Mouse (Mus musculus): ENCODE measurements around the gene Camk2n2.
A peak's percentile ranks its signal among the peaks of the same experiment; 100 is the strongest.
"Not testable (repeated sequence)": the region's sequence is repeated elsewhere in the genome, so short reads cannot be mapped to it uniquely, and the experiment has no call there.

Camk2n2 gene

DNA sequence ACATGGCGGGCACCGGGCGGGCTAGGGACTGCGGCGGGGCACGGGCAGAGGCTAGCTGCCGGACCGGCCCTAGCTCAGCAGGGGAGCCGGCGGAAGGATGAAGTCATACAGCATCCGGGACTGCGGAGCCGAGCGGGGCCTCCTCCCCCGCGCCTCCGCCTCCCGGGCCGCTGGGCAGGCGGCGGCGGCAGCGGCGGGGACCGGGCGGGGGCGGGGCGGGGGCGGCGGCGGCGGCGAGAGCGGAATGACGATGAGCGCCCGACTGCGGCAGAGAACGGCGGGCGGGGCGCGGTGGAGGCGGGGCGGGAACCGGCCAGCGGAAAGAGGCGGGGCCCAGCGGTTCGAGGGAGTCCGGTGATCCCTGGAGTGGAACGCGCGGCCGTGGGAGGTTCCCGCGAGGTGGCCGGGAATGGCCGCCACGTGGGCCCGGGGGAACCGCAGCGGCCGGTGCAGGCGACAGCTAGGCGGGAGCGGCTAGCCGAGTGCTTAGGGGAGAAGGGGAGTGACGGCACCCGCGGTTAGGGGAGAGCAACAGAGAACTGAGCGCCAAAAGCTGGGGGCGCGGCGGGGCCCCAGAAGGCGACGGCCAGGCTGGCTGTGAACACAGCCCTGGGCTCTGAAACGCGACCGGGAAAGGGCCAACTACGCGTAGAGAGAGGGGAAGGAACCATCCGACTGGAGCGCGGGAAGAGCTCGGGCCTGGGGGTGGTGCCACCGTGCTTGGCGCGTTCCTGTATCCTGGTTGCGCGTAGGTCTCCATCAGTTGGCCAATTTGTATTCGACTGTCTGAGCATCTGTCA, at the start of gene Camk2n2:
Gene Camk2n2 (minus strand): TSS at position 97 of the 800 bp plus-strand sequence.
- no peaks in the 10 kb centered on the region; the same call in 1 of the 2 replicates for H3K27me3 ChIP-seq (ENCODE audit: control insufficient read depth, insufficient read depth, low read length, poor library complexity, severe bottlenecking)
- peak; percentile 50 for DNase-seq (ENCODE audit: low read depth, low spot score)

DNA sequence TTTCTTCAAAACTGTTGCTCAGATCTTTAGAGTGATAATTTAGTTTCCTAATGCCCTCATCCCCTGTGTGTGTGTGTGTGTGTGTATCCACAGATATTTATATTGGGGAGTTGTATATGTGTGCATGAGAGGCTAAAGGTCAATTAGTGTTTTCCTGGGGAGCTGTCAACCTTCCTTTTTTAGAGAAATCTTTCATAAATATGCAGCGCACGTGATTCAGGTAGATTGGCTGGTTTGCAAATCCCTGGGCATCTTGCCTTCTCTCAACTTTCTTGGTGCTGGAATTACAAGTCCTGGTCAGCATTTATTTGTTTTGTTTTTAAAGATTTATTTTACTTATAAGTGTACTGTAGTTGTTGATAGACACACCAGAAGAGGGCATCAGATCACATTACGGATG, 49.2 kb upstream of the Camk2n2 start:
- H3K36me3 ChIP-seq (ENCODE audit: control insufficient read depth, insufficient read depth, low read length, poor library complexity, severe bottlenecking), result no peaks in the 10 kb centered on the region; the same call in 1 of the 2 replicates
- no peaks in the 10 kb centered on the region for H3K27me3 ChIP-seq (ENCODE audit: control insufficient read depth, insufficient read depth, low read length, poor library complexity, severe bottlenecking)
- no peak for DNase-seq (ENCODE audit: low read depth, low spot score)

More for the DNA sequence above, at the start of gene Camk2n2:
- H3K36me3 ChIP-seq (ENCODE audit: control insufficient read depth, insufficient read depth, low read length, poor library complexity, severe bottlenecking), result no peaks in the 10 kb centered on the region

DNA sequence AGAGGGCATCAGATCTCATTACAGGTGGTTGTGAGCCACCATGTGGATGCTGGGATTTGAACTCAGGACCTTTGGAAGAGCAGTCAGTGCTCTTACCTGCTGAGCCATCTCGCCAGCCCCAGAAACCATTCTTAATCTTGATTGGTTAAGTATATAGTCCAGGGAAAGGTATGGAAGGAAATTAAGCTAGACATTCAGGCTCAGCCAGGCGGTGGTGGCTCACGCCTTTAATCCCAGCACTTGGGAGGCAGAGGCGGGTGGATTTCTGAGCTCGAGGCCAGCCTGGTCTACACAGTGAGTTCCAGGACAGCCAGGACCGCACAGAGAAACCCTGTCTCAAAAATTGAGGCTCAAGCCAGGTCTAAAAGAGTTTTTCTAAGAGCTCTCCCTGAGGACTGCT, 46.9 kb upstream of the Camk2n2 start, which contains the start of gene Eif4g1:
Gene Eif4g1 (plus strand): TSS at position 301 of the 400 bp plus-strand sequence.
- not testable (repeated sequence) for H3K27me3 ChIP-seq (ENCODE audit: control insufficient read depth, insufficient read depth, low read length, poor library complexity, severe bottlenecking); DNase-seq (ENCODE audit: low read depth, low spot score); H3K36me3 ChIP-seq (ENCODE audit: control insufficient read depth, insufficient read depth, low read length, poor library complexity, severe bottlenecking)

DNA sequence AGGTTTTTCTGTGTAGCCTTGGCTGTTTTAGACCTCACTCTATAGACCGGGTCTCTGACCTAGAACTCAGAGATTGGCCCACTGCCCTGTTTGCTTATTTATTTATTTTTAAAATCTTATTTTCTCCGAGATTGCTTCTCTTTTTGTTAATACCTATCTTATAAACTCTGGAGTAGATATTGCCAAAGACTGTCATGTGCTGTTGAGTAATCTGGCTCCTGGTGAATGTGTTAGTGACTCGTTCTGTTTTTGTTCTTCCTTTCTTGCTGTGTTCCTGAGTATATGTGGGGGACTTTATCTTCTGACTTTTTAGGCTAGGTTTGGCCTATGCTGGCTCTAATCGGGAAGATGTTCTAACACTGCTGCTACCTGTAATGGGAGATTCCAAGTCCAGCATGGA, 36.6 kb upstream of the Camk2n2 start:
- no peak for DNase-seq (ENCODE audit: low read depth, low spot score)

DNA sequence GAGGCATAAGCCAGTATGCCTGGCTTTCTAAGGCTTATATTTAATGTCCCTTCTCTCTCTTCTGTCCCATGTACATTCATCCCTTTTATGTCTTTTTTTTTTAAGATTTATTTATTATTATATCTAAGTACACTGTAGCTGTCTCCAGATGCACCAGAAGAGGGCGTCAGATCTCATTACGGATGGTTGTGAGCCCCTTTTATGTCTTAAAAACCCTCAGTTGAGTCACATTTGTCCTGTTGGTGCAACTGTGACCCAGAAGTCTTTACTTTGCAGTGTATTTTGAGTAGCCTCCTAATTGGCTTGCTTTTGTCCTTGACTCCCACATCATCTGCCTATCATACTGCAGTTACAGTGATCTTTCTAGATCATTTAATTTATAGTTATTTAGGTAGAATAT, 32.2 kb upstream of the Camk2n2 start:
- Histone ChIP-seq H3K36me3 (ENCODE audit: control insufficient read depth, insufficient read depth, low read length, poor library complexity, severe bottlenecking) (peaks cover 8% of the 10 kb centered on the region; the same call in 1 of the 2 replicates), H3K27me3 (ENCODE audit: control insufficient read depth, insufficient read depth, low read length, poor library complexity, severe bottlenecking) (no peaks in the 10 kb centered on the region)
- DNase-seq (ENCODE audit: low read depth, low spot score), result no peak

More for the DNA sequence above, 36.6 kb upstream of the Camk2n2 start:
- Histone ChIP-seq H3K27me3 (ENCODE audit: control insufficient read depth, insufficient read depth, low read length, poor library complexity, severe bottlenecking) (no peaks in the 10 kb centered on the region), H3K36me3 (ENCODE audit: control insufficient read depth, insufficient read depth, low read length, poor library complexity, severe bottlenecking) (peaks cover 16% of the 10 kb centered on the region; the same call in 1 of the 2 replicates)

DNA sequence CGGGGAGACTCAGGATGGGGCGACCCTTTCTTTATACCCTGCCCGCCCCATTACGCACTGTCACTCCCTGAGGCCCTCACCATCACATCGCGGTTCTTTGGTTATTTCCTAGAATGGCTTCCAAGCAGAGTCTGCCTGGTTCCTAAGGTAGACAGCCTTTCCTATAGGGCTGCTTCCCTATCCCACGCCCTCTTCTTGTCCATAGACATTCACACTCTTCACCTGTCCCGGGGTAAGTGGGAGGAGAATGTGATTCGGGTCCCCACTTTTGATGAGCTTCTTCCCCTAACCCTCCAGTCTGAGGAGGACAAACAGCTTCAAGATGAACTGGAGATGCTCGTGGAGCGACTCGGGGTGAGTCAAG, 30.8 kb upstream of the Camk2n2 start:
- no peak for DNase-seq (ENCODE audit: low read depth, low spot score)
- no peaks in the 10 kb centered on the region for H3K27me3 ChIP-seq (ENCODE audit: control insufficient read depth, insufficient read depth, low read length, poor library complexity, severe bottlenecking)

DNA sequence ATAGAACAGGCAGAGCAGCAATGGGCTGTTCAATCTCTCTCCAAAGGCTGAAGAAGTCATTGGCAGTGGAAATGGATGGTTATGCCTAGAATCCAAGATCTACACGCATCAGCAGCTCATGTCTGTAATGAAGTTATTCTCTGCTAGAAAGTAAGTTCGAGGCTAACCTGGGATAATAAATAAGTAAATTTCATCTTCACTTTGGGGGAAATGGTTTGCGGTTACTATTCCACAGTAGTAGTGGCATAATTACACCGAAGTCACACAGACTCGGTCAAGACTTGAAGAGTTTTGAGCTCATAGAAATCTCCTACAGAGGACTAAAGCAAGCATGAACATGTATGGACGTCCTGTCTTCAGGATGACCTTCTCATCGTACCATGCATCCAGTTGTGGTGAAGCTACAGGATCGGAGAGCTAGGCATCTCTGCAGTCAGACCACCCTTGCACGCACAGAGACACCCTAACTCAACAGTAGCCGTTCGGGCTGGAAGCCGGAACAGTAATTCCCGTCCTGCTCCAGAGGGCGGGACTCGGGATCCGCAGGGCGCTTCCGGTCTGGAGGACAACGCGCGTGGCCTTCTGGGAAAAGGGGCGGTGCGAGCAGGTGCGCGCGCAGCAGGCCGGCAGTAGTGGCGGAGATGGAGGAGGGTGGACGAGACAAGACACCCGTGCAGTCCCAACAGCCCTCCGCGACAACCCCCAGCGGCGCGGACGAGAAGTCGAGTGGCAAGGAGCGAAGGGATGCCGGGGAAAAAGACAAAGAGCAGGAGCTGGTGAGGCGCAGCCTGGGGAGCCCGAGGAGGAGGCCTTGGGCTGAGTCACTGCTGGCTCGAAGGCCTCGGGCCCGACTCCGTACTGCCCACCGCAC, 30.2 kb upstream of the Camk2n2 start, which contains the start of gene Psmd2:
Gene Psmd2 (plus strand): TSS at position 577 of the 871 bp plus-strand sequence.
- Histone ChIP-seq H3K27me3 (ENCODE audit: control insufficient read depth, insufficient read depth, low read length, poor library complexity, severe bottlenecking) (no peaks in the 10 kb centered on the region), H3K36me3 (ENCODE audit: control insufficient read depth, insufficient read depth, low read length, poor library complexity, severe bottlenecking) (peaks cover 2% of the 10 kb centered on the region; the same call in 1 of the 2 replicates)
- peak; percentile 90 for DNase-seq (ENCODE audit: low read depth, low spot score)

More for the DNA sequence above, 30.8 kb upstream of the Camk2n2 start:
- peaks cover 4% of the 10 kb centered on the region; the same call in 1 of the 2 replicates for H3K36me3 ChIP-seq (ENCODE audit: control insufficient read depth, insufficient read depth, low read length, poor library complexity, severe bottlenecking)

DNA sequence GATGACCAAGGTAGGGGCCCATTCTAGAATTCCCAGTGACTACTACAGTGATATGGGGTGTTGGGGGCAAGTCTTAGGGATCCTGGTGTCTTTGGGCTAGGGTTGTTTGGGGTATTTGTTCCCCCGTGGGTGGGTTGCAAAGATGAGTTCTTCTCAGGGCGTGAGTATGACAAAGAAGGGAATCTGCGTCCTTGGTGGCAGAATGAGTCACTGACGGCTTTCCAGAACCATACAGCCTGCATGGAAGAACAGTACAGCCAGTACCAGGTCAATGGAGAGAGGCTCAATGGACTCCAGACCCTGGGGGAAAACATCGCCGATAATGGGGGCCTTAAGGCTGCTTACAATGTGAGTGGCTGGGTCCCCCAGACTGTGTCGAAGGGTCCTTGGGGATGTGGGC, 22.8 kb upstream of the Camk2n2 start:
- no peak for DNase-seq (ENCODE audit: low read depth, low spot score)
- no peaks in the 10 kb centered on the region for H3K27me3 ChIP-seq (ENCODE audit: control insufficient read depth, insufficient read depth, low read length, poor library complexity, severe bottlenecking)
- H3K36me3 ChIP-seq (ENCODE audit: control insufficient read depth, insufficient read depth, low read length, poor library complexity, severe bottlenecking), result no peaks in the 10 kb centered on the region

DNA sequence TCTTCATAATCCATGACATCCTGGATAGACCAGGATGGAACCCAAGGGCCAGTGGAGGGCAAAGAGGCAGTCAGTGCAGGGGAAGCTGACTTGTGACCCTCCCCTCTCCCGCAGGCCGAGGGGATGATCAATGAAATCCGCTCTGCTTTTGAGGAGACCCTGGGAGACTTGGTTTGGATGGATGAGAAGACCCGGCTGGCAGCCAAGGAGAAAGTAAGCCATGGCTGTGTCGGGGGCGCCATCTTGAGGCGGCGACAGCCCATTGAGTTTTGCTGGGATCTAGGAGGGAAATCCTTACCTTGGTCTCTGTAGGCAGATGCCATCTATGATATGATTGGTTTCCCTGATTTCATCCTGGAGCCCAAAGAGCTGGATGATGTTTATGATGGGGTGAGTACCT, 21.1 kb upstream of the Camk2n2 start:
- peak; percentile 58 for DNase-seq (ENCODE audit: low read depth, low spot score)
- Histone ChIP-seq H3K36me3 (ENCODE audit: control insufficient read depth, insufficient read depth, low read length, poor library complexity, severe bottlenecking) (no peaks in the 10 kb centered on the region), H3K27me3 (ENCODE audit: control insufficient read depth, insufficient read depth, low read length, poor library complexity, severe bottlenecking) (no peaks in the 10 kb centered on the region)

DNA sequence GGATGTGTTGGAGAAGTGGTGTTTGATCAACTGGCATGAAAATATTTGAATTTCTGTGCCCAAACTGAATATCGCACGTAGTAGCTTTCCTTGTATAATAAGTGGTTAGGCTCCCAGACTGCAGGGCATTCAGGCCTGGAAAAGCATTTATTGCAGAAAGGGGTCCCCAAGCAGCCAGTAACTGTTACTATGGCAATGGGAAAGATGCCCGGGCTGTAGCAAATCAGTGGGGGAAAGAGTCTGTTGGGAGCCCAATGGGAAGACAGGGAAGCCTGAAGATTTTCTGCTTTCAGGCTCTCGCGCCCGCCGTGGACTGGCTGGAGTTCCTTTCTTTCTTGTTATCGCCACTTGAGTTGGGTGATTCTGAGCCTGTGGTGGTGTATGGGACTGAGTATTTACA, 17.3 kb upstream of the Camk2n2 start:
- Histone ChIP-seq H3K36me3 (ENCODE audit: control insufficient read depth, insufficient read depth, low read length, poor library complexity, severe bottlenecking) (no peaks in the 10 kb centered on the region), H3K27me3 (ENCODE audit: control insufficient read depth, insufficient read depth, low read length, poor library complexity, severe bottlenecking) (no peaks in the 10 kb centered on the region)
- DNase-seq (ENCODE audit: low read depth, low spot score), result no peak

DNA sequence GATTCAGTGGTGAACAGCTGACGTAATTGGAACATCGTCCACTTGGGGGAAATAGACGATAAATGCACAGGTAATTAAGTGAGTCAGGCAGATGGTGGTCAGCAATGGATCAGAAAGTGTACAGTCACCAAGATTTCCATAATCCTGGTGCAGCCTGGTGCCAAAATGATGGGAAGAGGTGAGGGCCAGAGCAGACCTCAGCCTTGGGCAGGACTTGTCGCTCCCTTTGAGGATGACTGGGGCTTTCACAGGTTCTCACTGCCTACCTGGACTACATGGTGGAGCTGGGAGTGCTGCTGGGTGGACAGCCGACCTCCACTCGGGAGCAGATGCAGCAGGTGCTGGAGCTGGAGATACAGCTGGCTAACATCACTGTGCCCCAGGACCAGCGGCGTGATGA, 16.3 kb upstream of the Camk2n2 start:
- Histone ChIP-seq H3K27me3 (ENCODE audit: control insufficient read depth, insufficient read depth, low read length, poor library complexity, severe bottlenecking) (no peaks in the 10 kb centered on the region), H3K36me3 (ENCODE audit: control insufficient read depth, insufficient read depth, low read length, poor library complexity, severe bottlenecking) (no peaks in the 10 kb centered on the region)
- DNase-seq (ENCODE audit: low read depth, low spot score), result no peak

DNA sequence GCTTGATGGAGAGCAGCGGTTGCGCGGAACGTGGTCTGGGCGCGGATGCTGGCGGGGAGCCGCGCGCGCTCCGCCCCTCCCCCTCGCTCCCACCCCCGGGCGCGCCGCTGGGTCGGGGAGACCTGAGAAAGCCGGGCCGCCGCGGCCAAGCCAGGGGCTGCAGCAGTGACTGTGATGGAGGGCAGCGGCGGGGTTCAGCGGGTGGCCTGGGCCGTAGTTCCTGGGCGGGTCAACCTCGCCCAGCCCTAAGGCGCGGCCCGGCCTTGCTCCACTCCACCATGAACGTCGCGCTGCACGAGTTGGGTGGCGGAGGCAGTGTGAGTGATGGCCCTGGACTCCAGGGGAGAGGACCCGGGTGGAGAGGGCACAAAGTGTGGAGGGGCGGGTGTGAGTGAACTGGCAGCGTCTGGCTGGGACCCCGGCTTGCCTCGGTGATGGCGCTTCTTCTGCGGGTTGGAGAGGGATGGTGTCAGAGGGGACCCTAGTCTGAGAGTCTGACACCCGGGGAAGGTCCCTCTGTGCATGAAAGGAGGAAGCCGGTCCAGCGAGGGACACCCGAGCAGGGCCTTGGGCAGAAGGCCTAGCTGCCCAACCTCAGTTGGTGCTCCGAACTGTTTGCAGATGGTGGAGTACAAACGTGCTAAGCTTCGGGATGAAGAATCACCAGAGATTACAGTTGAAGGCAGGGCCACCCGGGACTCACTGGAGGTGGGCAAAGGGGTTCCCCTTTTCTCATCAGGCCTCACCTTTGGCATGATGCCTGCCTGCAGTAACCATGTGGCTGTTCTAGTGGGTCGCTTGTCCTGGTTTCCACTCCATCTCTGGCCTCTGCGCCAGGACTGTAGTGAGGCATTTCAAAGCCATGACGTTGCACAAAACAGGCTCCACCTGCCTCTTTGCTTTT, 8.9 kb upstream of the Camk2n2 start, which contains the start of gene Ece2:
Gene Ece2 (plus strand): TSS at position 98 of the 904 bp plus-strand sequence.
- H3K36me3 ChIP-seq (ENCODE audit: control insufficient read depth, insufficient read depth, low read length, poor library complexity, severe bottlenecking), result no peaks in the 10 kb centered on the region
- DNase-seq (ENCODE audit: low read depth, low spot score), result no peak
- H3K27me3 ChIP-seq (ENCODE audit: control insufficient read depth, insufficient read depth, low read length, poor library complexity, severe bottlenecking), result no peaks in the 10 kb centered on the region

DNA sequence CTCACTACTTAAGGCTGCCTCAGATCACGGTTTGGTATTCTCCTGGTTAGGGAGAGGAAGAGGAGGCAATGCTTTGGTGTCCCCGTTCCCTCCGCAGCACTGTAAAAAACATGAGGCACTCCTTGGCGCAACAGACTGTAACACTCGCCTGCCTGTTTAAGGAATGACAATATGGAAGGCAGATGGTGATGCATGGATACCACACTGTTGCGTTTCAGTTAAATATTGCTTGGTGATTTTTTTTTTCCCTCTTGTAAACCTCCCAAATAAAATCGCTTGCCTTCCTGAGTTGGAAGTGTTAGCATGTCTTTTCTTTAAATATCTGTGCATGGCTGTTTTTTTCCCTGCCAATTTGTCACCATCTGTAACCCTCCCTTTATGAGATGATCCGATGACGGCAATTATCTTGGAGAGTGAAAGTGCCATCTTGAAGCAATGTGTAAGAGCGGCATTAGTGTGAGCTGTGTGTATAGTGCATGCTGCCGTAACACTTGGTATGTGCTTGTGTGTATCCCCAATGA, 7.8 kb upstream of the Camk2n2 start:
- Histone ChIP-seq H3K36me3 (ENCODE audit: control insufficient read depth, insufficient read depth, low read length, poor library complexity, severe bottlenecking) (no peaks in the 10 kb centered on the region), H3K27me3 (ENCODE audit: control insufficient read depth, insufficient read depth, low read length, poor library complexity, severe bottlenecking) (no peaks in the 10 kb centered on the region)
- no peak for DNase-seq (ENCODE audit: low read depth, low spot score)

DNA sequence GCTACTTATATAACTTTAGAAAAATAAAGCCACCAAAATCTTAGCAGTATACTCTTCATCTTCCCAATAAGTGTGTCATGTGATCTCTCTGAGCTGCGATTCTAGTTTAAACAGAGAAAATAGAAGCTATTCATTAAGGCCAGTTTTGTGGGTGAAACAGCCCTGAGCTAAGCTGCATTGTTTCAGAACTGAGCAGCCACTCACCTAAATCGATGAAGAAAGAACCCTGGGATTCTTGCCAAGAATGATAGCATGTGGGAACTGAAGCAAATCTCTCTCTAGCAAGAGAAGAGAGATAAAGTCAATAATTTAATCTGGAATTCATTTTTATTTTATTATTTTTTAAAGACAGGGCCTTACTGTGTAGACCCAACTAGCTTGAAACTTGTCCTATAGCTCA, 2.1 kb upstream of the Camk2n2 start:
- H3K27me3 ChIP-seq (ENCODE audit: control insufficient read depth, insufficient read depth, low read length, poor library complexity, severe bottlenecking), result no peaks in the 10 kb centered on the region; the same call in 1 of the 2 replicates
- H3K36me3 ChIP-seq (ENCODE audit: control insufficient read depth, insufficient read depth, low read length, poor library complexity, severe bottlenecking), result no peaks in the 10 kb centered on the region

More for the DNA sequence above, 2.1 kb upstream of the Camk2n2 start:
- DNase-seq (ENCODE audit: low read depth, low spot score), result no peak

All from splenic B cell, adult 2 months (primary cell).